Mouse (Mus musculus): ENCODE results near the gene Trmt1. TPM values are rescaled to one million over a fixed set of nuclear protein-coding genes. Genes with fewer than 3 reads are reported as not detected.
A peak's percentile ranks its signal among the peaks of the same experiment; 100 is the strongest.

Gene Trmt1
- total and polyA plus RNA-seq, 2 experiments from 2014 or later = 67.5 to 94.8 TPM

GRCm38 (mm10) chr8:84732545-84732944 is 46.4 kb downstream of the Trmt1 start:
- Histone ChIP-seq H3K4me1 (ENCODE audit: insufficient read depth) (peaks cover 29% of the 10 kb centered on the region), H3K9me3 (ENCODE audit: low read length) (no peaks in the 10 kb centered on the region), H3K9ac (0 out of 2 replicates have a peak overlapping the region, but pooled peaks have one; percentile 0), H3K36me3 (ENCODE audit: insufficient read depth) (peaks cover 3% of the 10 kb centered on the region; the same call in 1 of the 2 replicates), H3K4me2 (ENCODE audit: low read depth) (no peak overlapping the region), H3K4me3 (ENCODE audit: low read depth, low read length) (no peak overlapping the region), H3K27ac (ENCODE audit: low read depth, low read length) (peak overlapping the region; percentile 47), H3K27me3 (ENCODE audit: insufficient read depth, low read length) (no peaks in the 10 kb centered on the region)
- no peak for TF ChIP-seq CTCF (IDR thresholded peaks at IDR 0.05; ENCODE audit: low read depth)
- 37% methylated on average over 5 of the region's 5 CpGs for WGBS
- ATAC-seq (no peak), DNase-seq (peak; percentile 42)

GRCm38 (mm10) chr8:84732996-84733395 is 46.9 kb downstream of the Trmt1 start:
- H3K4me1 ChIP-seq (ENCODE audit: insufficient read depth) = peaks cover 29% of the 10 kb centered on the region
- TF ChIP-seq CTCF (IDR thresholded peaks at IDR 0.05; ENCODE audit: low read depth) = no peak
- peak overlapping the region; percentile 47 for H3K27ac ChIP-seq (ENCODE audit: low read depth, low read length)
- no peak for ATAC-seq
- H3K9me3 ChIP-seq (ENCODE audit: low read length) = no peaks in the 10 kb centered on the region
- no peaks in the 10 kb centered on the region for H3K27me3 ChIP-seq (ENCODE audit: insufficient read depth, low read length)
- peaks cover 3% of the 10 kb centered on the region; the same call in 1 of the 2 replicates for H3K36me3 ChIP-seq (ENCODE audit: insufficient read depth)
- 53% methylated on average over 6 of the region's 6 CpGs for WGBS
- H3K4me3 ChIP-seq (ENCODE audit: low read depth, low read length) = no peak overlapping the region
- DNase-seq = peak; percentile 10
- 0 out of 2 replicates have a peak overlapping the region, but pooled peaks have one; percentile 11 for H3K9ac ChIP-seq
- no peak overlapping the region for H3K4me2 ChIP-seq (ENCODE audit: low read depth)

- 74% methylated on average over 6 of the region's 6 CpGs for WGBS
- no peak for TF ChIP-seq CTCF (IDR thresholded peaks at IDR 0.05; ENCODE audit: low read depth)
- Histone ChIP-seq H3K4me2 (ENCODE audit: low read depth) (no peak overlapping the region), H3K36me3 (ENCODE audit: insufficient read depth) (peaks cover 3% of the 10 kb centered on the region; the same call in 1 of the 2 replicates), H3K4me1 (ENCODE audit: insufficient read depth) (peaks cover 30% of the 10 kb centered on the region), H3K9me3 (ENCODE audit: low read length) (no peaks in the 10 kb centered on the region), H3K27me3 (ENCODE audit: insufficient read depth, low read length) (no peaks in the 10 kb centered on the region), H3K9ac (no peak overlapping the region), H3K27ac (ENCODE audit: low read depth, low read length) (peak overlapping the region; percentile 48), H3K4me3 (ENCODE audit: low read depth, low read length) (no peak overlapping the region)
- DNase-seq (no peak), ATAC-seq (no peak)
These were observed 47.9 kb downstream of the Trmt1 start for GRCm38 (mm10) chr8:84733959-84734358.

GRCm38 (mm10) chr8:84734680-84735079 is 48.6 kb downstream of the Trmt1 start:
- no peak for DNase-seq
- ATAC-seq = no peak
- Histone ChIP-seq H3K27me3 (ENCODE audit: insufficient read depth, low read length) (no peaks in the 10 kb centered on the region), H3K9me3 (ENCODE audit: low read length) (no peaks in the 10 kb centered on the region), H3K9ac (no peak overlapping the region), H3K4me3 (ENCODE audit: low read depth, low read length) (no peak overlapping the region), H3K4me2 (ENCODE audit: low read depth) (no peak overlapping the region), H3K27ac (ENCODE audit: low read depth, low read length) (peak overlapping the region; percentile 54; the same call in 1 of the 2 replicates), H3K4me1 (ENCODE audit: insufficient read depth) (peaks cover 28% of the 10 kb centered on the region), H3K36me3 (ENCODE audit: insufficient read depth) (peaks cover 3% of the 10 kb centered on the region; the same call in 1 of the 2 replicates)
- 59% methylated on average over 2 of the region's 2 CpGs for WGBS
- no peak for TF ChIP-seq CTCF (IDR thresholded peaks at IDR 0.05; ENCODE audit: low read depth)

- Histone ChIP-seq H3K9ac (no peak overlapping the region), H3K4me1 (ENCODE audit: insufficient read depth) (peaks cover 24% of the 10 kb centered on the region)
- 29% methylated on average over 2 of the region's 2 CpGs for WGBS
These were observed 49.5 kb downstream of the Trmt1 start for GRCm38 (mm10) chr8:84735597-84735996.

GRCm38 (mm10) chr8:84736521-84736920 is 50.4 kb downstream of the Trmt1 start:
- no peaks in the 10 kb centered on the region for H3K27me3 ChIP-seq (ENCODE audit: insufficient read depth, low read length)
- ATAC-seq = no peak
- no peak for DNase-seq
- H3K9ac ChIP-seq = no peak overlapping the region
- H3K27ac ChIP-seq (ENCODE audit: low read depth, low read length) = no peak overlapping the region
- H3K36me3 ChIP-seq (ENCODE audit: insufficient read depth) = no peaks in the 10 kb centered on the region
- no peak overlapping the region for H3K4me3 ChIP-seq (ENCODE audit: low read depth, low read length)
- H3K9me3 ChIP-seq (ENCODE audit: low read length) = no peaks in the 10 kb centered on the region
- 79% methylated on average over 4 of the region's 4 CpGs for WGBS
- TF ChIP-seq CTCF (IDR thresholded peaks at IDR 0.05; ENCODE audit: low read depth) = no peak
- H3K4me1 ChIP-seq (ENCODE audit: insufficient read depth) = peaks cover 15% of the 10 kb centered on the region
- no peak overlapping the region for H3K4me2 ChIP-seq (ENCODE audit: low read depth)

More at GRCm38 (mm10) chr8:84735597-84735996, 49.5 kb downstream of the Trmt1 start:
- no peaks in the 10 kb centered on the region for H3K36me3 ChIP-seq (ENCODE audit: insufficient read depth)
- peak overlapping the region; percentile 54; the same call in 1 of the 2 replicates for H3K27ac ChIP-seq (ENCODE audit: low read depth, low read length)
- TF ChIP-seq CTCF (IDR thresholded peaks at IDR 0.05; ENCODE audit: low read depth) = no peak
- no peaks in the 10 kb centered on the region for H3K27me3 ChIP-seq (ENCODE audit: insufficient read depth, low read length)
- ATAC-seq = no peak
- H3K4me3 ChIP-seq (ENCODE audit: low read depth, low read length) = no peak overlapping the region
- no peak overlapping the region for H3K4me2 ChIP-seq (ENCODE audit: low read depth)
- no peak for DNase-seq
- no peaks in the 10 kb centered on the region for H3K9me3 ChIP-seq (ENCODE audit: low read length)

- Histone ChIP-seq H3K4me1 (ENCODE audit: insufficient read depth) (peaks cover 14% of the 10 kb centered on the region), H3K36me3 (ENCODE audit: insufficient read depth) (no peaks in the 10 kb centered on the region), H3K4me3 (ENCODE audit: low read depth, low read length) (no peak overlapping the region), H3K9ac (no peak overlapping the region), H3K27ac (ENCODE audit: low read depth, low read length) (0 out of 2 replicates have a peak overlapping the region, but pooled peaks have one; percentile 40), H3K27me3 (ENCODE audit: insufficient read depth, low read length) (no peaks in the 10 kb centered on the region), H3K4me2 (ENCODE audit: low read depth) (peak overlapping the region; percentile 16), H3K9me3 (ENCODE audit: low read length) (no peaks in the 10 kb centered on the region)
- peak; percentile 66 for ATAC-seq
- 3% methylated on average over 16 of the region's 16 CpGs for WGBS
- DNase-seq = peak; percentile 83
- peak; percentile 98 for TF ChIP-seq CTCF (IDR thresholded peaks at IDR 0.05; ENCODE audit: low read depth)
These were observed 51.5 kb downstream of the Trmt1 start for GRCm38 (mm10) chr8:84737608-84738007.

Measured in forebrain, postnatal 0 days (tissue).